In genomic region chr2:13384775-13385541, GRCm38 (mm10) we compare ENCODE assay signal across 8 mouse cellular contexts.
A peak's percentile ranks its signal among the peaks of the same experiment; 100 is the strongest.
DNase-seq lines count a peak whose midpoint lies in the region; ATAC-seq and TF ChIP-seq lines count a peak whose summit lies in the region.

No protein-coding gene starts in this region.

- no peaks in the 10 kb centered on the region for H3K27me3 ChIP-seq in embryonic facial prominence, embryonic 15.5 days
- no peaks in the 10 kb centered on the region for H3K27me3 ChIP-seq in midbrain, postnatal 0 days (ENCODE audit: insufficient read depth, low read length)

- H3K4me2 ChIP-seq in embryonic facial prominence, embryonic 15.5 days (replicated peaks) = no peak overlapping the region
- H3K4me2 ChIP-seq in midbrain, postnatal 0 days (ENCODE audit: low read depth, low read length, poor library complexity, severe bottlenecking) = no peak overlapping the region

- DNase-seq in adrenal gland, postnatal 10 days = peak; percentile 42
- DNase-seq in adrenal gland, adult 8-10 months = no peak
- peak; percentile 47 for DNase-seq in heart, postnatal 4 days
- peak; percentile 65 for DNase-seq in liver
- DNase-seq in midbrain, postnatal 0 days (ENCODE audit: low spot score) = peak; percentile 48
- no peak for DNase-seq in right cerebral cortex, postnatal 25 days

- peaks cover 21% of the 10 kb centered on the region for H3K4me1 ChIP-seq in embryonic facial prominence, embryonic 15.5 days
- no peaks in the 10 kb centered on the region for H3K4me1 ChIP-seq in midbrain, postnatal 0 days (ENCODE audit: insufficient read depth, low read length)

- no peak overlapping the region for H3K9ac ChIP-seq in embryonic facial prominence, embryonic 15.5 days
- no peak overlapping the region for H3K9ac ChIP-seq in midbrain, postnatal 0 days (replicated peaks; ENCODE audit: low read length, poor library complexity, severe bottlenecking)

- H3K4me3 ChIP-seq in embryonic facial prominence, embryonic 15.5 days (replicated peaks) = no peak overlapping the region
- no peak overlapping the region for H3K4me3 ChIP-seq in midbrain, postnatal 0 days (ENCODE audit: low read depth, low read length)

- no peaks in the 10 kb centered on the region for H3K36me3 ChIP-seq in embryonic facial prominence, embryonic 15.5 days
- no peaks in the 10 kb centered on the region for H3K36me3 ChIP-seq in midbrain, postnatal 0 days (ENCODE audit: insufficient read depth, low read length)

- 33% methylated on average over 4 of the region's 4 CpGs for WGBS in embryonic facial prominence, embryonic 15.5 days
- 14% methylated on average over 4 of the region's 4 CpGs for WGBS in midbrain, postnatal 0 days

- peak; percentile 78 for ATAC-seq in embryonic facial prominence, embryonic 15.5 days (ENCODE audit: insufficient number of reproducible peaks, low FRiP score, low TSS enrichment, low read depth)
- ATAC-seq in midbrain, postnatal 0 days (ENCODE audit: low FRiP score) = peak; percentile 68; the same call in 1 of the 2 replicates
- ATAC-seq in granulocyte monocyte progenitor cell, adult 5-6 weeks (replicated peaks; ENCODE audit: poor library complexity, severe bottlenecking) = no peak

- H3K9me3 ChIP-seq in embryonic facial prominence, embryonic 15.5 days (replicated peaks) = no peaks in the 10 kb centered on the region
- no peaks in the 10 kb centered on the region for H3K9me3 ChIP-seq in midbrain, postnatal 0 days (ENCODE audit: low read length)

- peak overlapping the region; percentile 87 for H3K27ac ChIP-seq in embryonic facial prominence, embryonic 15.5 days (replicated peaks)
- peak overlapping the region; percentile 62 for H3K27ac ChIP-seq in midbrain, postnatal 0 days (ENCODE audit: low read depth, low read length)

- no peak for TF ChIP-seq CTCF in midbrain, postnatal 0 days (IDR thresholded peaks at IDR 0.05)

Comparison
In these comparisons a context has a peak if more than half of its experiments do, and no peak if none do; other contexts are left out.
1. DNase-seq: peak in adrenal gland, postnatal 10 days (single experiment), heart, postnatal 4 days (single experiment), liver (single experiment) and midbrain, postnatal 0 days (single experiment); none in adrenal gland, adult 8-10 months (single experiment) and right cerebral cortex, postnatal 25 days (single experiment).